ENCODE assay signal across 7 mouse cellular contexts in the genomic region with DNA sequence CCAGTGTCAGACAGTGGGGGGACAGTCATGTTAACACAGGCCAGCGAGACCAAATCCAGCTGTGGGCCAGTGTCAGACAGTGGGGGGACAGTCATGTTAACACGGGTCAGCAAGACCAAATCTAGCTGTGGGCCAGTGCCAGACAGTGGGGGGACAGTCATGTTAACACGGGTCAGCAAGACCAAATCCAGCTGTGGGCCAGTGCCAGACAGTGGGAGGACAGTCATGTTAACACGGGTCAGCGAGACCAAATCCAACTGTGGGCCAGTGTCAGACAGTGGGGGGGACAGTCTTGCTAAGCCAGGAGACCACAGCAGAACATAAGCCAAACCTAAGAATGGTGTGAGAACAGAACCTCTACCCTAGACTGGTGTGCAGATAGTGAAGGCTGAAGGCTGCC. TPM values are rescaled to one million over a fixed set of nuclear protein-coding genes. Genes with fewer than 3 reads are reported as not detected.
A peak's percentile ranks its signal among the peaks of the same experiment; 100 is the strongest.
DNase-seq lines count a peak whose midpoint lies in the region; ATAC-seq lines count a peak whose summit lies in the region.
"Not testable (repeated sequence)": the region's sequence is repeated elsewhere in the genome, so short reads cannot be mapped to it uniquely, and the experiment has no call there.

No protein-coding gene starts in this region.

- DNase-seq in embryonic facial prominence, embryonic 10.5 days (ENCODE audit: low spot score); heart, embryonic 10.5 days (ENCODE audit: low spot score): not testable (repeated sequence)

- peak overlapping the region; percentile 5; the same call in 1 of the 2 replicates for H3K4me3 ChIP-seq in embryonic facial prominence, embryonic 10.5 days
- H3K4me3 ChIP-seq in heart, embryonic 10.5 days; hindbrain, embryonic 12.5 days; kidney, embryonic 14.5 days (ENCODE audit: low read length); limb, embryonic 13.5 days; lung, embryonic 15.5 days; neural tube, embryonic 14.5 days (ENCODE audit: low read depth, low read length): not testable (repeated sequence)

- H3K4me2 ChIP-seq in hindbrain, embryonic 12.5 days (replicated peaks); kidney, embryonic 14.5 days (replicated peaks; ENCODE audit: low read depth, low read length); limb, embryonic 13.5 days (replicated peaks); lung, embryonic 15.5 days; neural tube, embryonic 14.5 days (ENCODE audit: low read depth, low read length): not testable (repeated sequence)

- H3K9ac ChIP-seq in hindbrain, embryonic 12.5 days; limb, embryonic 13.5 days; lung, embryonic 15.5 days; neural tube, embryonic 14.5 days (replicated peaks; ENCODE audit: low read depth, low read length): not testable (repeated sequence)
- peak overlapping the region; percentile 31; the same call in 1 of the 2 replicates for H3K9ac ChIP-seq in kidney, embryonic 14.5 days (ENCODE audit: low read depth, low read length)

- 78% methylated on average over 5 of the region's 5 CpGs for WGBS in embryonic facial prominence, embryonic 10.5 days
- WGBS in heart, embryonic 10.5 days, result 79% methylated on average over 5 of the region's 5 CpGs
- WGBS in hindbrain, embryonic 12.5 days, result 79% methylated on average over 5 of the region's 5 CpGs
- WGBS in kidney, embryonic 14.5 days, result 25% methylated on average over 5 of the region's 5 CpGs
- WGBS in limb, embryonic 13.5 days, result 75% methylated on average over 5 of the region's 5 CpGs
- WGBS in lung, embryonic 15.5 days, result 51% methylated on average over 5 of the region's 5 CpGs
- WGBS in neural tube, embryonic 14.5 days, result 82% methylated on average over 5 of the region's 5 CpGs

- peaks cover 64% of the 10 kb centered on the region for H3K36me3 ChIP-seq in embryonic facial prominence, embryonic 10.5 days (replicated peaks)
- H3K36me3 ChIP-seq in heart, embryonic 10.5 days, result peaks cover 39% of the 10 kb centered on the region
- H3K36me3 ChIP-seq in hindbrain, embryonic 12.5 days, result peaks cover 39% of the 10 kb centered on the region
- H3K36me3 ChIP-seq in kidney, embryonic 14.5 days (ENCODE audit: control insufficient read depth, insufficient read depth, low read length), result peaks cover 22% of the 10 kb centered on the region
- peaks cover 55% of the 10 kb centered on the region for H3K36me3 ChIP-seq in limb, embryonic 13.5 days
- peaks cover 16% of the 10 kb centered on the region for H3K36me3 ChIP-seq in lung, embryonic 15.5 days
- H3K36me3 ChIP-seq in neural tube, embryonic 14.5 days (ENCODE audit: control insufficient read depth, insufficient read depth, low read length), result peaks cover 13% of the 10 kb centered on the region

- peak overlapping the region; percentile 79 for H3K27ac ChIP-seq in embryonic facial prominence, embryonic 10.5 days (replicated peaks)
- H3K27ac ChIP-seq in heart, embryonic 10.5 days, result peak overlapping the region; percentile 79
- peak overlapping the region; percentile 35; the same call in 1 of the 2 replicates for H3K27ac ChIP-seq in hindbrain, embryonic 12.5 days
- H3K27ac ChIP-seq in kidney, embryonic 14.5 days (ENCODE audit: low read depth, low read length), result peak overlapping the region; percentile 86
- peak overlapping the region; percentile 23; the same call in 1 of the 2 replicates for H3K27ac ChIP-seq in limb, embryonic 13.5 days
- peak overlapping the region; percentile 75 for H3K27ac ChIP-seq in lung, embryonic 15.5 days
- 0 out of 2 replicates have a peak overlapping the region, but pooled peaks have one; percentile 28 for H3K27ac ChIP-seq in neural tube, embryonic 14.5 days (ENCODE audit: low read depth, low read length)

- H3K27me3 ChIP-seq in embryonic facial prominence, embryonic 10.5 days (replicated peaks; ENCODE audit: low read depth, poor library complexity, severe bottlenecking); heart, embryonic 10.5 days (ENCODE audit: insufficient read depth, poor library complexity, severe bottlenecking); hindbrain, embryonic 12.5 days; kidney, embryonic 14.5 days (ENCODE audit: control insufficient read depth, insufficient read depth, low read length); limb, embryonic 13.5 days; lung, embryonic 15.5 days; neural tube, embryonic 14.5 days (ENCODE audit: control insufficient read depth, insufficient read depth, low read length): not testable (repeated sequence)

- peaks cover 33% of the 10 kb centered on the region for H3K4me1 ChIP-seq in embryonic facial prominence, embryonic 10.5 days
- peaks cover 67% of the 10 kb centered on the region for H3K4me1 ChIP-seq in heart, embryonic 10.5 days
- peaks cover 19% of the 10 kb centered on the region for H3K4me1 ChIP-seq in hindbrain, embryonic 12.5 days
- peaks cover 14% of the 10 kb centered on the region for H3K4me1 ChIP-seq in kidney, embryonic 14.5 days (ENCODE audit: control insufficient read depth, insufficient read depth, low read length)
- H3K4me1 ChIP-seq in limb, embryonic 13.5 days; neural tube, embryonic 14.5 days (ENCODE audit: control insufficient read depth, insufficient read depth, low read length): not testable (repeated sequence)
- peaks cover 21% of the 10 kb centered on the region for H3K4me1 ChIP-seq in lung, embryonic 15.5 days

- ATAC-seq in hindbrain, embryonic 12.5 days (ENCODE audit: low FRiP score), result 0 out of 2 replicates have a peak, but pooled peaks have one; percentile 15
- not testable (repeated sequence) for ATAC-seq in kidney, embryonic 14.5 days (ENCODE audit: low FRiP score, low TSS enrichment); limb, embryonic 13.5 days (ENCODE audit: low FRiP score, low read depth); lung, embryonic 15.5 days (ENCODE audit: borderline replicate concordance, extremely low read depth, low FRiP score, low TSS enrichment)
- peak; percentile 3; the same call in 1 of the 2 replicates for ATAC-seq in neural tube, embryonic 14.5 days (ENCODE audit: low read depth)

- not testable (repeated sequence) for H3K9me3 ChIP-seq in embryonic facial prominence, embryonic 10.5 days; heart, embryonic 10.5 days; hindbrain, embryonic 12.5 days (replicated peaks); kidney, embryonic 14.5 days (ENCODE audit: control insufficient read depth, low read length); limb, embryonic 13.5 days; lung, embryonic 15.5 days; neural tube, embryonic 14.5 days (ENCODE audit: control insufficient read depth, low read length)

RNA-seq across cellular contexts. Expression of gene Bicd2, which starts 29.5 kb away (rescaled TPM):
- 32.6 and 33.3 TPM in 2 replicates for polyA plus RNA-seq in embryonic facial prominence, embryonic 10.5 days (2016; fragmentation: Nextera tagmentation; extraction: Ambion mirVana)
- polyA plus RNA-seq in heart, embryonic 10.5 days (2016; fragmentation: Nextera tagmentation; extraction: Ambion mirVana), result 37.5 and 46.7 TPM in 2 replicates
- polyA plus RNA-seq in hindbrain, embryonic 12.5 days (2016; fragmentation: Nextera tagmentation; extraction: Ambion mirVana), result 40.7 and 44.2 TPM in 2 replicates
- polyA plus RNA-seq in kidney, embryonic 14.5 days (2014; fragmentation: Nextera tagmentation; extraction: Ambion mirVana), result 17.1 and 26.1 TPM in 2 replicates
- polyA plus RNA-seq in limb, embryonic 13.5 days (2015; fragmentation: Nextera tagmentation; extraction: Ambion mirVana), result 34.2 and 36.6 TPM in 2 replicates
- polyA plus RNA-seq in lung, embryonic 15.5 days (2015; fragmentation: Nextera tagmentation; extraction: Ambion mirVana), result 33.1 and 34.7 TPM in 2 replicates
- polyA plus RNA-seq in neural tube, embryonic 14.5 days (2014; fragmentation: Nextera tagmentation; extraction: Ambion mirVana), result 27.6 and 38.6 TPM in 2 replicates

RNA-seq across cellular contexts. Expression of gene Ippk, which starts 50.1 kb away (rescaled TPM):
- 18.3 and 20.4 TPM in 2 replicates for polyA plus RNA-seq in embryonic facial prominence, embryonic 10.5 days (2016; fragmentation: Nextera tagmentation; extraction: Ambion mirVana)
- polyA plus RNA-seq in heart, embryonic 10.5 days (2016; fragmentation: Nextera tagmentation; extraction: Ambion mirVana), result 15.8 and 18.5 TPM in 2 replicates
- 16.5 and 17.3 TPM in 2 replicates for polyA plus RNA-seq in hindbrain, embryonic 12.5 days (2016; fragmentation: Nextera tagmentation; extraction: Ambion mirVana)
- 8.0 and 16.8 TPM in 2 replicates for polyA plus RNA-seq in kidney, embryonic 14.5 days (2014; fragmentation: Nextera tagmentation; extraction: Ambion mirVana)
- polyA plus RNA-seq in limb, embryonic 13.5 days (2015; fragmentation: Nextera tagmentation; extraction: Ambion mirVana), result 13.9 and 14.3 TPM in 2 replicates
- 15.1 and 15.2 TPM in 2 replicates for polyA plus RNA-seq in lung, embryonic 15.5 days (2015; fragmentation: Nextera tagmentation; extraction: Ambion mirVana)
- 14.8 and 15.8 TPM in 2 replicates for polyA plus RNA-seq in neural tube, embryonic 14.5 days (2014; fragmentation: Nextera tagmentation; extraction: Ambion mirVana)

RNA-seq across cellular contexts. Expression of gene Fgd3, which starts 50.8 kb away (rescaled TPM):
- 1.2 and 1.3 TPM in 2 replicates for polyA plus RNA-seq in embryonic facial prominence, embryonic 10.5 days (2016; fragmentation: Nextera tagmentation; extraction: Ambion mirVana)
- polyA plus RNA-seq in heart, embryonic 10.5 days (2016; fragmentation: Nextera tagmentation; extraction: Ambion mirVana), result 0.26 and 0.45 TPM in 2 replicates
- polyA plus RNA-seq in hindbrain, embryonic 12.5 days (2016; fragmentation: Nextera tagmentation; extraction: Ambion mirVana), result 1.1 and 1.2 TPM in 2 replicates
- 0.20 and 0.46 TPM in 2 replicates for polyA plus RNA-seq in kidney, embryonic 14.5 days (2014; fragmentation: Nextera tagmentation; extraction: Ambion mirVana)
- 0.38 and 0.77 TPM in 2 replicates for polyA plus RNA-seq in limb, embryonic 13.5 days (2015; fragmentation: Nextera tagmentation; extraction: Ambion mirVana)
- polyA plus RNA-seq in lung, embryonic 15.5 days (2015; fragmentation: Nextera tagmentation; extraction: Ambion mirVana), result 0.30 and 0.33 TPM in 2 replicates
- polyA plus RNA-seq in neural tube, embryonic 14.5 days (2014; fragmentation: Nextera tagmentation; extraction: Ambion mirVana), result 2.2 and 2.4 TPM in 2 replicates

Comparison
In these comparisons a context has a peak if more than half of its experiments do, and no peak if none do; other contexts are left out.
1. H3K27ac ChIP-seq: peak in every context shown above with its lines; median percentile 86 in kidney, embryonic 14.5 days; 79 in embryonic facial prominence, embryonic 10.5 days; 79 in heart, embryonic 10.5 days; 75 in lung, embryonic 15.5 days; 35 in hindbrain, embryonic 12.5 days; 28 in neural tube, embryonic 14.5 days; 23 in limb, embryonic 13.5 days.